Mouse (Mus musculus) E14TG2a.4 (cell line): ENCODE measurements at regions not wholly inside any gene's neighbourhood (a gene's known extent, or its start where the extent isn't known, plus 50 kb on each side); places are given as distances from the start of the nearest gene placed in this dataset.

Experiments
- CTCF ChIP-seq: conservative IDR thresholded peaks from 2 replicates; pipeline ENCODE4 v1.5.1; 2014; ENCODE audit warnings: low read length
- NANOG ChIP-seq: IDR thresholded peaks from 2 replicates; pipeline ENCODE4 v1.6.1; 2014; ENCODE audit warnings: borderline replicate concordance, low read length, mixed read lengths
- POU5F1 ChIP-seq: IDR thresholded peaks from 2 replicates; pipeline ENCODE4 v1.6.1; 2014; ENCODE audit warnings: low read length, borderline replicate concordance

DNA sequence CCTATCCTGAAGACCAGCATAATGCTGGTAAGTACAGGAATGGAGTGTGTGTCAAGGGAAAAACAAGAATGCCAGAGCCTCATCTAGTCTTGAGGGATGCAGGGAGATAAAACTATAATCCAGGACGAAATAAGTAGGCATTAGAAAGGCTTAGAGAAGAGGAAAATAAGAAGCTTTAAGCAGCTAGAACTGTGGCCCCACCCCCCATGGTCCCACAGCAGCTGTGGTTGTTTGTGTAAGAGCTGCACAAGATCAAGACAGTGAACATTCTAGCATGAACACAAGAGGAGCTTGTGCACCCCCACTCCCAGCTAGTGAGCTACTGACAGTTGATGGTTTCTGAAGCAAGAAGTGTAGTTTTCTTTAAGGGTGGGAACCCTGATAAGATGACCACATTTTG is 315.9 kb downstream of the Tmem135 start:
- no peak for TF ChIP-seq CTCF
- no peak for TF ChIP-seq POU5F1
- TF ChIP-seq NANOG: no peak
